Comparison of ENCODE assay signal across 8 mouse cellular contexts in genomic region chr11:116030898-116031845, GRCm38 (mm10). TPM values are rescaled to one million over a fixed set of nuclear protein-coding genes. Genes with fewer than 3 reads are reported as not detected.
DNase-seq lines count a peak whose midpoint lies in the region; ATAC-seq and TF ChIP-seq lines count a peak whose summit lies in the region.

No protein-coding gene starts in this region.

- H3K36me3 ChIP-seq in kidney, postnatal 0 days (ENCODE audit: insufficient read depth, low read length), result no peaks in the 10 kb centered on the region
- 0 out of 2 replicates have a peak, but pooled peaks cover 7% of the 10 kb centered on the region for H3K36me3 ChIP-seq in forebrain, embryonic 14.5 days (ENCODE audit: control insufficient read depth, insufficient read depth, low read length)
- H3K36me3 ChIP-seq in megakaryocyte, embryonic 14.5 days (replicated peaks; ENCODE audit: low read length), result peaks cover 28% of the 10 kb centered on the region
- H3K36me3 ChIP-seq in splenic B cell, adult 2 months (ENCODE audit: control insufficient read depth, insufficient read depth, low read length, poor library complexity, severe bottlenecking), result no peaks in the 10 kb centered on the region

- peak overlapping the region; percentile 69 for H3K4me3 ChIP-seq in kidney, postnatal 0 days (replicated peaks; ENCODE audit: low read depth, low read length)
- H3K4me3 ChIP-seq in forebrain, embryonic 14.5 days (ENCODE audit: low read depth, low read length), result peak overlapping the region; percentile 70
- H3K4me3 ChIP-seq in megakaryocyte, embryonic 14.5 days (replicated peaks), result peak overlapping the region; percentile 92

- peak overlapping the region; percentile 67 for H3K4me2 ChIP-seq in kidney, postnatal 0 days (ENCODE audit: low read length)
- peak overlapping the region; percentile 94 for H3K4me2 ChIP-seq in forebrain, embryonic 14.5 days (ENCODE audit: low read length)

- WGBS in kidney, postnatal 0 days, result 24% methylated on average over 14 of the region's 14 CpGs
- WGBS in forebrain, embryonic 14.5 days, result 26% methylated on average over 14 of the region's 14 CpGs

- peak; percentile 19 for ATAC-seq in kidney, postnatal 0 days (replicated peaks; ENCODE audit: low FRiP score, low read depth)
- peak; percentile 17 for ATAC-seq in forebrain, embryonic 14.5 days

- no peaks in the 10 kb centered on the region for H3K27me3 ChIP-seq in kidney, postnatal 0 days (ENCODE audit: insufficient read depth, low read length)
- H3K27me3 ChIP-seq in forebrain, embryonic 14.5 days (replicated peaks; ENCODE audit: control insufficient read depth, insufficient read depth, low read length), result no peaks in the 10 kb centered on the region
- no peaks in the 10 kb centered on the region for H3K27me3 ChIP-seq in megakaryocyte, embryonic 14.5 days (replicated peaks)
- no peaks in the 10 kb centered on the region for H3K27me3 ChIP-seq in splenic B cell, adult 2 months (ENCODE audit: control insufficient read depth, insufficient read depth, low read length, poor library complexity, severe bottlenecking)

- H3K27ac ChIP-seq in kidney, postnatal 0 days, result peak overlapping the region; percentile 99
- H3K27ac ChIP-seq in forebrain, embryonic 14.5 days (ENCODE audit: low read depth, low read length), result peak overlapping the region; percentile 98

- TF ChIP-seq CTCF in kidney, postnatal 0 days (IDR thresholded peaks at IDR 0.05; ENCODE audit: low read depth), result no peak

- peak overlapping the region; percentile 83 for H3K9ac ChIP-seq in kidney, postnatal 0 days (ENCODE audit: low read depth, low read length)
- peak overlapping the region; percentile 89 for H3K9ac ChIP-seq in forebrain, embryonic 14.5 days (ENCODE audit: low read length)

- H3K9me3 ChIP-seq in kidney, postnatal 0 days (replicated peaks; ENCODE audit: low read length), result no peaks in the 10 kb centered on the region
- H3K9me3 ChIP-seq in forebrain, embryonic 14.5 days (replicated peaks; ENCODE audit: control insufficient read depth, low read length), result no peaks in the 10 kb centered on the region
- no peaks in the 10 kb centered on the region for H3K9me3 ChIP-seq in megakaryocyte, embryonic 14.5 days

- H3K4me1 ChIP-seq in kidney, postnatal 0 days (replicated peaks; ENCODE audit: insufficient read depth, low read length), result peaks cover 10% of the 10 kb centered on the region
- peaks cover 12% of the 10 kb centered on the region for H3K4me1 ChIP-seq in forebrain, embryonic 14.5 days (ENCODE audit: control insufficient read depth, insufficient read depth, low read length)
- H3K4me1 ChIP-seq in megakaryocyte, embryonic 14.5 days, result peaks cover 65% of the 10 kb centered on the region

- peak; percentile 58 for DNase-seq in kidney, postnatal 0 days (ENCODE audit: low spot score)
- no peak for DNase-seq in kidney, postnatal 14 days
- peak; percentile 65 for DNase-seq in ZHBTc4 (ENCODE audit: low read depth, low spot score)
- peak; percentile 56 for DNase-seq in forebrain, embryonic 14.5 days (ENCODE audit: low spot score)
- DNase-seq in kidney, postnatal 25 days, result peak; percentile 26 to 56
- DNase-seq in splenic B cell, adult 2 months (ENCODE audit: low read depth, low spot score), result peak; percentile 77
- DNase-seq in T-cell, adult 2 months (ENCODE audit: low spot score), result no peak

RNA-seq across cellular contexts. Expression of gene Unk, which starts 1.1 kb away (rescaled TPM):
- polyA plus RNA-seq in kidney, postnatal 0 days (2015; fragmentation: Nextera tagmentation; extraction: Ambion mirVana), result 21.4 and 23.3 TPM in 2 replicates
- 23.4 and 24.9 TPM in 2 replicates for polyA plus RNA-seq in forebrain, embryonic 14.5 days (2014; fragmentation: Nextera tagmentation; extraction: Ambion mirVana)
- 18.8 and 53.4 TPM in 2 replicates for polyA plus RNA-seq in megakaryocyte, embryonic 14.5 days (2012; ENCODE audit: insufficient read depth, low replicate concordance)

RNA-seq across cellular contexts. Expression of gene H3f3b, which starts 3.4 kb away (rescaled TPM):
- 1,980 and 2,021 TPM in 2 replicates for polyA plus RNA-seq in kidney, postnatal 0 days (2015; fragmentation: Nextera tagmentation; extraction: Ambion mirVana)
- polyA plus RNA-seq in forebrain, embryonic 14.5 days (2014; fragmentation: Nextera tagmentation; extraction: Ambion mirVana), result 2,620 and 3,081 TPM in 2 replicates
- polyA plus RNA-seq in megakaryocyte, embryonic 14.5 days (2012; ENCODE audit: insufficient read depth, low replicate concordance), result 819 and 908 TPM in 2 replicates

RNA-seq across cellular contexts. Expression of gene Galk1, which starts 18.7 kb away (rescaled TPM):
- polyA plus RNA-seq in kidney, postnatal 0 days (2015; fragmentation: Nextera tagmentation; extraction: Ambion mirVana), result 149 and 156 TPM in 2 replicates
- polyA plus RNA-seq in forebrain, embryonic 14.5 days (2014; fragmentation: Nextera tagmentation; extraction: Ambion mirVana), result 53.9 and 59.5 TPM in 2 replicates
- 197 and 238 TPM in 2 replicates for polyA plus RNA-seq in megakaryocyte, embryonic 14.5 days (2012; ENCODE audit: insufficient read depth, low replicate concordance)

RNA-seq across cellular contexts. Expression of gene Unc13d, which starts 46.6 kb away (rescaled TPM):
- polyA plus RNA-seq in kidney, postnatal 0 days (2015; fragmentation: Nextera tagmentation; extraction: Ambion mirVana), result 0.54 and 0.75 TPM in 2 replicates
- 0.19 and 0.62 TPM in 2 replicates for polyA plus RNA-seq in forebrain, embryonic 14.5 days (2014; fragmentation: Nextera tagmentation; extraction: Ambion mirVana)
- polyA plus RNA-seq in megakaryocyte, embryonic 14.5 days (2012; ENCODE audit: insufficient read depth, low replicate concordance), result 221 and 384 TPM in 2 replicates

RNA-seq across cellular contexts. Expression of gene Wbp2, which starts 55.6 kb away (rescaled TPM):
- polyA plus RNA-seq in kidney, postnatal 0 days (2015; fragmentation: Nextera tagmentation; extraction: Ambion mirVana), result 121 and 125 TPM in 2 replicates
- polyA plus RNA-seq in forebrain, embryonic 14.5 days (2014; fragmentation: Nextera tagmentation; extraction: Ambion mirVana), result 145 and 166 TPM in 2 replicates
- polyA plus RNA-seq in megakaryocyte, embryonic 14.5 days (2012; ENCODE audit: insufficient read depth, low replicate concordance), result 842 and 1,717 TPM in 2 replicates

Comparison
In these comparisons a context has a peak if more than half of its experiments do, and no peak if none do; other contexts are left out.
1. DNase-seq: peak in kidney, postnatal 0 days (single experiment), ZHBTc4 (single experiment), forebrain, embryonic 14.5 days (single experiment), kidney, postnatal 25 days (2 of 2) and splenic B cell, adult 2 months (single experiment); none in kidney, postnatal 14 days (single experiment) and T-cell, adult 2 months (single experiment).
2. Peak in every context shown above with its lines, with median percentiles within 50 percentile points of each other: H3K4me3 ChIP-seq.